Mouse (Mus musculus): ENCODE data around the gene Isyna1. TPM values are rescaled to one million over a fixed set of nuclear protein-coding genes. Genes with fewer than 3 reads are reported as not detected.

Isyna1 gene
- polyA plus RNA-seq, 1 experiment: 575 TPM

DNA sequence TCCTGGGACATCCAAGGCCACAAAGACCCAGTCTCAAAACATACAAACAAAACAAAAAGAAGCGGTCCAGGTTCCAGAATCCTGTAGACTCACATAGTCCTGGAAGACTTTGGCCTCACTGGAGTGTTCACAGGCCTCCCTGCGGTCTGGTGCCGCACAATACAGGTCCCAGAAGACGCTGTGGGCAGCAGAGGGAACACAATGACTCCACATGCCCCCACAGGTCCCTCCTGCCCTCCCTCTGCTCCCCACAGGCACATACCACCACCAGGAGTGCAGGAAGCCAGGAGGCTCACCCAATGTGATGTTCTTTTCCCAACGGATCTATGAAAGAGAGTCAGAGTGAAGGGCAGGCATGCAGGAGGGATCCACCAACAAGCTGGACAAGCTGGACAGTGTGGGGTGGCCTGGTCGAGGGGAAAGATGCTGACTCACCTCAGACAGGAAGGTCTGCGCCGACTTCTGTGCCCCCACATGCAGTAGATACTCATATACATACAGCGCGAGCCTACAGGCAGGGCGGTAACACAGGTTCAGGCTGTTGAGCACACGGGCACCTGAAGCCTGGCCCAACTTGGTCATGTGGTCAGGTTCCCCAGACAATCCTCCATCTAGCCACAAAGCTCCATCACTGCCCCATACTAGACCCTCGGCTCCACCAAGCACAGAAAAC, 8.1 kb downstream of the Isyna1 start:
- DNase-seq (ENCODE audit: low read depth): no peak

DNA sequence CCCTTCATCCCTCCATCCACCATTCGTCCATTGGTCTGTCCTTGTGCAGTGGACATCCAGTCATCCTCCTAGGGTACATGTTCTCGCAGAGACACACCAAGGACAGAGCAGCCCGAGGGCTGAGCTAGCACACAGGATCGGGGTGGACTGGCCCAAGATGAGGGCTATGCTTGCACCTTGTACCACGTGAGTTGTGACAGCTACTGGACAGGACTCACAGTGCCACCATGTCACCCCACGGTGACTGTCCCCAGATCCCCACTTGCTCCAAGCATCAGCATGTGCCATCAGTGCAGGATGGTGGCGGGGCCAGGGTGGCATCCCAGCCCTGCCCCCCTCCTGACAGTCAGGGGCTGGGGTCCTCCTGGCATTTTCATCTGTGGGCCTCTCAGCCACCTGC, 10.4 kb downstream of the Isyna1 start:
- no peak for DNase-seq (ENCODE audit: low read depth)

GRCm38 (mm10) chr8:70605871-70606779, 12.0 kb downstream of the Isyna1 start:
- no peak for DNase-seq (ENCODE audit: low read depth)

DNA sequence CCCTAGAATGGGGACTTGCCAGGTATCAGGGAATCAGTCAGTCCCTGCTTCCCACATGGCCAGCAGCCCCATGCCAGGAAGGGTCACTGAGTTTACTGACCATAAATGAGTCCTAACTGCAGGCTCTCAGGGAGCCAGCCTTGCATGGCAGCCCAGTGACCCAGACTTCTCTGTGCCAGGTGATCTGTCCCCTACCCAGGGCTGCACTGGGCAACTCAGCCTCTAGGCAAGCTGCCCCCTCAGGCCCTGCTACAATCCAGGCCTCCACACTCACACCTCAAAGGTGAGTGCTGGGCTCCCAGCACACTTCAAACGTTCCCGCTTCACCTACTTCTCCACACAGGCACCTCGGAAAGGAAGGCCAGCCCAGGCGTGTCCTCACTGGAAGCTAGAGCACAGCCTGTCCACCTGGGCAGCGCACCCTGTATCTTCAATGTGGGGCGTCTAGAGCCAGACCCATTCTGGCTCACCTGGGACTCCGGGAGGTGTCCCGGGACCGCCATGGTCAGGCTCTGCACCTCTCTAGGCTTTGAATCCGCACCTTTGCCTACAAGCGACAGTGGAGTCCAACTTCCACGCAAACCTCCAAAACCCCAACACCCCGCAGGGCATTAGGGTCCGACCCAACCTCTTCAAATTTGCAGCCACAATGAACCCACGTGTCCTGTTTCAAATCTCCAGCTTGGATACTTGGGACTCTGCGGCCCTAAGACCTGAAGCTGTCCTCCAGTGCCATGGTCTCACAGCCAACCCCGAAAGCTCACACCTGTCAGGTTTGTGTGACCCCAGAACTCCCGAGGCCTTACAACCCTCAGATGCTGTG, 12.8 kb downstream of the Isyna1 start:
- DNase-seq (ENCODE audit: low read depth): no peak

- no peak for DNase-seq (ENCODE audit: low read depth)
These were observed 13.4 kb downstream of the Isyna1 start for GRCm38 (mm10) chr8:70607603-70607897.

- no peak for DNase-seq (ENCODE audit: low read depth)
These were observed 13.9 kb downstream of the Isyna1 start for GRCm38 (mm10) chr8:70607898-70608748.

DNA sequence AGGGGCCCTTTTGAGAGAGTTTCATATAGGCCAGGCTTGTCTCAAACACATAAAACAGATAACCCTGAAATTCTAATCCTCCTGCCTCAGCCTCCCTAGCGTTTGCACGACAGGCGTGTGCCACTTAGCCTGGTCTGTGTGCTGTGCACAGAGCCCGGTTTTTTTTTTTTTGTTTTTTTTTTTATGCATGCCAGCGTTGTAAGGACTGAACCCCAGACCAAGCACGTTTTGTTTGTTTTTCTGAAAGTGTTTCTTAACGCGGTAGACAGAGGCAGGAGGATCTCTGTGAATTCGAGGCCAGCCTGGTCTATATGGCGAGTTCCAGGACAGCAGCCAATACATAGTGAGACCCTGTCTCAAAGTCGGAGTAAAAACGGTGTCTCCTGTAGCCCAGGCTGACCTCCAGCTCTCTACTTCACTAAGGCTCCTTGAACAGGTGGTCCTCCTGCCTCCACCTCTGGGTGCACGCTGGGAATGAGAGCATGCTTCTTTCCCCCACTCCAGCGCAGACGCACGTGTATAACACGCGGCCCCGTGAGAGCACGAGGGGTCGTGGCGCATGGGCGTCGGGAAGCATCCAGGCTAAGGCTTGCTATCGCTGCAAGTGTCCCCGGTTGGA, 14.7 kb downstream of the Isyna1 start, which contains the start of gene Ssbp4:
TSS of gene Ssbp4 (minus strand) at position 124 of the 619 bp plus-strand sequence.
- no peak for DNase-seq (ENCODE audit: low read depth)

- no peak for DNase-seq (ENCODE audit: low read depth)
These were observed 15.2 kb downstream of the Isyna1 start for GRCm38 (mm10) chr8:70609368-70609848.

GRCm38 (mm10) chr8:70609849-70610795, 15.9 kb downstream of the Isyna1 start:
- DNase-seq (ENCODE audit: low read depth): no peak

DNA sequence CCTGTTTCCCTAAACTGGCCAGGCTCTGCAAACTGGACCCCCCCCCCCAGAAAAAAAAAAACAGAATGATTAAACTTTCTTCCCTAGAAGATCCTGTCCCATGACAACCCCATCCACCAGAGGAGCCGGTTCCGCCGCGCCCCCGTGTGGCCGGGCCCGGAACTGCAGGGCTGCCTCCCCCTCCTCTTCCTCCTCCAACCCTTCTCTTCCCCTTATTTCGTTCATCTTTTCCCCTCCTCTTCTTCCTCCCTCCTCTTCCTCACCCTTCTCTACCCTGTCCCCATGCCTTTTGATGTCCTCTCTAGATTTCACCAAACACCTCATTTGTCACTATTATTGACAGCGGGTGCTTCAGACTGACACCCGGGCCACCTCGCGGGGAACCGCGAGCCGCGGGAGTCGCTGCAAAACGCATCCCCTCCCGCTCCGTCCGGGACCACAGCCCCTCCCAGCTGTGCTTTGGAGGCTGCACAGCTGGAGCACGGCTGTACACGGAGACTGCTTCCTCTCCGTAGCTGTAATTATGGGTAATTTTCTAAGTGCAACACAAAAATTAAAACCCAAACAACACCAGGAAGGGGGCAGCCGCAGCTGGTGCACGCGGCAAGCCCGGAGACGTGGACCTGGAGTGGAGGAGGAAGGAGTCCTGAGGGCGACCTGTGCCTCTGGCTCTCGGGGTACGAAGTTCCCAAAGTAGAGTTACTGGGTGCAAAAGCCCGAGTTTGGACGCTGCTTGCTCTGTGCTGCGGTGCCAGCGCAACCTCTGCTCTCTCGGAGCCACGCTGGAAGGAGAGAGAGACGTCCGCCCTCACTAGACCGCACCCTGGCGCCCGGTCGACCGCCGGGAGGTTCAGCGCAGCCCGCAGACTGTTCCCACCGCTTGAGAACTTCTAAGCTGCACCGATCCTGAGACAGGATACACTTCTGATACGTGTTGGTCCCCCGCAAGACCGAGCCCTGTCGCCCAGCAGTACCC, 16.9 kb downstream of the Isyna1 start:
- no peak for DNase-seq (ENCODE audit: low read depth)

DNA sequence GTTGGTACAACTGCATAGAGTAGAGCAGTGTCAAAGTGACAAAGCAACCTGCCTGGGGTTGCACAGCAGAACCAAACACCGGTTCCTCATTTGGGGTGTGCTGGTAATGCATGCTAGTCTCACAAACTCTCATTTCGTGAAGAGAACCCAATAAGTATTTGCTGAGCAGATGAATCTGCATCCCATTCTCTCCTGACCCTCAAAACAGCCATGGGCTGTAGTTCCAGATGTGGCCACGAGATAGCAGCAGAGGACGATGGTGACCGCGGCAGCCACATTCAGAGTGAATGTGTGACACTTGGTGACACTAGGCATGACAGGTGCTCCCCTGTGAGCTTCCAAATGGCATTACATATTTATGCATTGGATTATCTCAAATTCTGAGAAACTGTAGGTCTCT, 17.7 kb downstream of the Isyna1 start:
- no peak for DNase-seq (ENCODE audit: low read depth)

GRCm38 (mm10) chr8:70613763-70614162, 19.6 kb downstream of the Isyna1 start:
- no peak for DNase-seq (ENCODE audit: low read depth)

- no peak for DNase-seq (ENCODE audit: low read depth)
These were observed 20.3 kb downstream of the Isyna1 start for GRCm38 (mm10) chr8:70614469-70614868.

DNA sequence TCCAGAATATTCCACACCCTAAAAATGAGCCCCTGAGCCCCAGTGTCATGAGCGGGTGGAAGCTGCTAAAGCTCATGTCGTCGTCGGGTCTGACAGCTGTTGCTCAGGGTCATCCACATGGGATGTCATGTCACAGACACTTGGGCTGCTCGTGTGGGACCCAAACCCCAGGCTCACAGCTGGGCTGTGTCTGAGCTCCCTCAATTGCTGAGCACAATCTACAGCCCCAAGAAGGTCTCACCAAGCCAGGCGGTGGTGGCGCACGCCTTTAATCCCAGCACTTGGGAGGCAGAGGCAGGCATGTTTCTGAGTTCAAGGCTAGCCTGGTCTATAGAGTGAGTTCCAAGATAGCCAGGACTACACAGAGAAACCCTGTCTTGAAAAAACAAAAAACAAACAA, 21.1 kb downstream of the Isyna1 start:
- no peak for DNase-seq (ENCODE audit: low read depth)

- DNase-seq (ENCODE audit: low read depth): no peak
These were observed 21.7 kb downstream of the Isyna1 start, which contains the start of gene Lrrc25 for GRCm38 (mm10) chr8:70615894-70616293. TSS of gene Lrrc25 (plus strand) at chr8:70616155.

GRCm38 (mm10) chr8:70616645-70617044, 22.5 kb downstream of the Isyna1 start:
- DNase-seq (ENCODE audit: low read depth): no peak

- no peak for DNase-seq (ENCODE audit: low read depth)
These were observed 23.8 kb downstream of the Isyna1 start for GRCm38 (mm10) chr8:70617985-70618384.

GRCm38 (mm10) chr8:70618888-70619334, 24.7 kb downstream of the Isyna1 start:
- no peak for DNase-seq (ENCODE audit: low read depth)
